Mouse (Mus musculus) stomach, postnatal 0 days (tissue): ENCODE measurements around the gene Hagh. TPM values are rescaled to one million over a fixed set of nuclear protein-coding genes. Genes with fewer than 3 reads are reported as not detected.
A peak's percentile ranks its signal among the peaks of the same experiment; 100 is the strongest.

Experiments
- ATAC-seq: fragments of 200-750 bp; cut with Nextera tagmentation; 2 replicates; pipeline ENCODE4 v1.8.0; 2017; ENCODE audit not compliant: low FRiP score, low TSS enrichment
- DNase-seq: peaks from one replicate; pipeline ENCODE4 v3.0.0-alpha.2; 2016; ENCODE audit warnings: low spot score
- H3K27ac ChIP-seq: fragments of 300-500 bp; sonication (generic); replicated peaks from 2 replicates; pipeline ENCODE4 v1.5.1; 2014; ENCODE audit warnings: mild to moderate bottlenecking, control low read depth
- H3K27me3 ChIP-seq: fragments of 300-500 bp; sonication (generic); 2 replicates; pipeline ENCODE4 v1.6.1; 2014; ENCODE audit warnings: low read length; ENCODE audit not compliant: control insufficient read depth, insufficient read depth
- H3K36me3 ChIP-seq: fragments of 300-500 bp; sonication (generic); 2 replicates; pipeline ENCODE4 v1.6.1; 2014; ENCODE audit warnings: low read length, mixed read lengths; ENCODE audit not compliant: control insufficient read depth, insufficient read depth
- H3K4me1 ChIP-seq: fragments of 300-500 bp; sonication (generic); replicated peaks from 2 replicates; pipeline ENCODE4 v1.6.1; 2014; ENCODE audit warnings: antibody characterized with exemption; ENCODE audit not compliant: control insufficient read depth, insufficient read depth
- H3K4me2 ChIP-seq: fragments of 300-500 bp; sonication (generic); replicated peaks from 2 replicates; pipeline ENCODE4 v1.6.1; 2014; ENCODE audit warnings: low read depth, mild to moderate bottlenecking, control low read depth, moderate library complexity
- H3K4me3 ChIP-seq: fragments of 300-500 bp; sonication (generic); 2 replicates; pipeline ENCODE4 v1.5.1; 2014; ENCODE audit warnings: low read depth, low read length, control low read depth
- H3K9ac ChIP-seq: fragments of 300-500 bp; sonication (generic); 2 replicates; pipeline ENCODE4 v1.6.1; 2014; ENCODE audit warnings: mild to moderate bottlenecking, low read length, control low read depth, mixed read lengths
- H3K9me3 ChIP-seq: fragments of 300-500 bp; sonication (generic); 2 replicates; pipeline ENCODE4 v1.6.1; 2016; ENCODE audit warnings: low read length; ENCODE audit not compliant: control insufficient read depth
- CTCF ChIP-seq: IDR thresholded peaks from 2 replicates; pipeline ENCODE4 v1.5.1; 2016; ENCODE audit warnings: antibody characterized with exemption, low read depth, mild to moderate bottlenecking, moderate library complexity
- EP300 ChIP-seq: optimal IDR thresholded peaks from 2 replicates; pipeline ENCODE3; 2016; ENCODE audit warnings: antibody characterized with exemption
- WGBS: fragments of 180-500 bp; shearing (Covaris S2); extraction: QIAGEN DNeasy Blood & Tissue Kit; methylation state at CpG from one replicate; pipeline ENCODE4 v1.1.7; 2014; 5-methylcytosine and 5-hydroxymethylcytosine counted together
- polyA plus RNA-seq: library from polyadenylated mRNA; unstranded; fragments of >200 nt; fragmentation: Nextera tagmentation; extraction: Ambion mirVana; gene quantifications from 2 replicates; pipeline ENCODE4 v1.2.1, GENCODE M21; 2015

The Hagh gene
- polyA plus RNA-seq, 1 experiment from 2014 or later, result 51.3 TPM

- Histone ChIP-seq H3K36me3 (no peaks in the 10 kb centered on the region), H3K4me3 (no peak overlapping the region), H3K4me1 (no peaks in the 10 kb centered on the region), H3K9ac (no peak overlapping the region; the same call in 1 of the 2 replicates), H3K27ac (no peak overlapping the region), H3K27me3 (no peaks in the 10 kb centered on the region), H3K9me3 (no peaks in the 10 kb centered on the region), H3K4me2 (no peak overlapping the region)
- DNase-seq (no peak), ATAC-seq (no peak)
- TF ChIP-seq EP300, result no peak
- TF ChIP-seq CTCF, result no peak
- WGBS, result 47% methylated on average over 9 of the region's 9 CpGs
These were observed 4.6 kb downstream of the Hagh start for GRCm38 (mm10) chr17:24844525-24844924.

GRCm38 (mm10) chr17:24847386-24847785 lies 7.4 kb downstream of the Hagh start:
- TF ChIP-seq EP300 (no peak), CTCF (no peak)
- Histone ChIP-seq H3K27me3 (no peaks in the 10 kb centered on the region), H3K4me2 (no peak overlapping the region), H3K4me3 (no peak overlapping the region), H3K36me3 (no peaks in the 10 kb centered on the region), H3K9me3 (no peaks in the 10 kb centered on the region), H3K4me1 (no peaks in the 10 kb centered on the region), H3K27ac (no peak overlapping the region), H3K9ac (no peak overlapping the region)
- WGBS, result 94% methylated on average over 1 of the region's 1 CpGs
- ATAC-seq (no peak), DNase-seq (no peak)

- Histone ChIP-seq H3K36me3 (no peaks in the 10 kb centered on the region), H3K4me1 (no peaks in the 10 kb centered on the region), H3K4me2 (peak overlapping the region; percentile 92; the same call in 1 of the 2 replicates), H3K4me3 (peak overlapping the region; percentile 70; the same call in 1 of the 2 replicates), H3K9ac (no peak overlapping the region), H3K9me3 (no peaks in the 10 kb centered on the region), H3K27me3 (no peaks in the 10 kb centered on the region), H3K27ac (no peak overlapping the region)
- ATAC-seq, result no peak
- TF ChIP-seq EP300 (no peak), CTCF (no peak)
- DNase-seq, result no peak
These were observed 8.7 kb downstream of the Hagh start for GRCm38 (mm10) chr17:24848600-24849031.

GRCm38 (mm10) chr17:24849733-24850064 lies 9.8 kb downstream of the Hagh start:
- H3K27me3 ChIP-seq, result no peaks in the 10 kb centered on the region
- peak overlapping the region; percentile 70 for H3K4me3 ChIP-seq
- whole genome bisulfite sequencing, result under 1% methylated on average over 21 of the region's 21 CpGs
- DNase-seq (no peak), ATAC-seq (peak; percentile 60)
- TF ChIP-seq CTCF, result peak; percentile 69
- TF ChIP-seq EP300, result no peak
- peak overlapping the region; percentile 92 for H3K4me2 ChIP-seq
- H3K36me3 ChIP-seq, result no peaks in the 10 kb centered on the region
- no peaks in the 10 kb centered on the region for H3K4me1 ChIP-seq
- H3K9ac ChIP-seq, result peak overlapping the region; percentile 72
- peak overlapping the region; percentile 93 for H3K27ac ChIP-seq
- H3K9me3 ChIP-seq, result no peaks in the 10 kb centered on the region

GRCm38 (mm10) chr17:24850065-24850772 lies 10.3 kb downstream of the Hagh start, which contains the start of gene Fahd1:
Gene Fahd1, minus strand, starts transcription at chr17:24850364.
- no peaks in the 10 kb centered on the region for H3K4me1 ChIP-seq
- TF ChIP-seq EP300, result no peak
- peak; percentile 51 for TF ChIP-seq CTCF
- WGBS, result under 1% methylated on average over 56 of the region's 58 CpGs
- H3K27me3 ChIP-seq, result no peaks in the 10 kb centered on the region
- ATAC-seq (peak; percentile 99), DNase-seq (peak; percentile 96)
- H3K4me3 ChIP-seq, result peak within 1 kb of the TSS; percentile 70
- H3K27ac ChIP-seq, result peak within 1 kb of the TSS; percentile 93
- H3K9ac ChIP-seq, result peak within 1 kb of the TSS; percentile 72
- H3K9me3 ChIP-seq, result no peaks in the 10 kb centered on the region
- peak within 1 kb of the TSS; percentile 92 for H3K4me2 ChIP-seq
- no peaks in the 10 kb centered on the region for H3K36me3 ChIP-seq

- TF ChIP-seq CTCF, result no peak
- TF ChIP-seq EP300, result no peak
- no peaks in the 10 kb centered on the region for H3K9me3 ChIP-seq
- peak overlapping the region; percentile 72 for H3K9ac ChIP-seq
- H3K4me3 ChIP-seq, result peak overlapping the region; percentile 70
- DNase-seq, result no peak
- H3K4me2 ChIP-seq, result peak overlapping the region; percentile 92
- under 1% methylated on average over 20 of the region's 20 CpGs for WGBS
- H3K4me1 ChIP-seq, result no peaks in the 10 kb centered on the region
- ATAC-seq, result no peak
- peak overlapping the region; percentile 56; the same call in 1 of the 2 replicates for H3K27ac ChIP-seq
- H3K27me3 ChIP-seq, result no peaks in the 10 kb centered on the region
- H3K36me3 ChIP-seq, result peaks cover 1% of the 10 kb centered on the region; the same call in 1 of the 2 replicates
These were observed 10.8 kb downstream of the Hagh start for GRCm38 (mm10) chr17:24850773-24851127.
